Mouse (Mus musculus) lung, embryonic 15.5 days (tissue): Measurements from ENCODE around the gene Cnrip1. TPM values are rescaled to one million over a fixed set of nuclear protein-coding genes. Genes with fewer than 3 reads are reported as not detected.
"Not testable (repeated sequence)": the region's sequence is repeated elsewhere in the genome, so short reads cannot be mapped to it uniquely, and the experiment has no call there.

ENCODE experiments used
- ATAC-seq: fragments of 200-750 bp; cut with Nextera tagmentation; 2 replicates; pipeline ENCODE4 v1.8.0; 2017; ENCODE audit warnings: moderate number of reproducible peaks, borderline replicate concordance; ENCODE audit not compliant: low FRiP score, low TSS enrichment; ENCODE audit errors: extremely low read depth
- H3K27ac ChIP-seq: fragments of 300-500 bp; sonication (generic); 2 replicates; pipeline ENCODE4 v1.5.1; 2015; ENCODE audit warnings: moderate library complexity, mild to moderate bottlenecking, inconsistent platforms
- H3K27me3 ChIP-seq: fragments of 300-500 bp; sonication (generic); 2 replicates; pipeline ENCODE4 v1.6.1; 2015; ENCODE audit warnings: inconsistent platforms
- H3K36me3 ChIP-seq: fragments of 300-500 bp; sonication (generic); 2 replicates; pipeline ENCODE4 v1.6.1; 2015; ENCODE audit warnings: inconsistent platforms
- H3K4me1 ChIP-seq: fragments of 300-500 bp; sonication (generic); 2 replicates; pipeline ENCODE4 v1.6.1; 2015; ENCODE audit warnings: inconsistent platforms
- H3K4me2 ChIP-seq: fragments of 300-500 bp; sonication (generic); 2 replicates; pipeline ENCODE4 v1.6.1; 2015; ENCODE audit warnings: inconsistent platforms, mild to moderate bottlenecking, moderate library complexity
- H3K4me3 ChIP-seq: fragments of 300-500 bp; sonication (generic); 2 replicates; pipeline ENCODE4 v1.5.1; 2015; ENCODE audit warnings: mild to moderate bottlenecking, inconsistent platforms
- H3K9ac ChIP-seq: fragments of 300-500 bp; sonication (generic); 2 replicates; pipeline ENCODE4 v1.6.1; 2015; ENCODE audit warnings: inconsistent platforms
- H3K9me3 ChIP-seq: fragments of 300-500 bp; sonication (generic); 2 replicates; pipeline ENCODE4 v1.6.1; 2016; ENCODE audit warnings: inconsistent platforms
- WGBS: fragments of 180-500 bp; shearing (Covaris S2); methylation state at CpG from one replicate; pipeline ENCODE4 v1.1.7; 2015; 5-methylcytosine and 5-hydroxymethylcytosine counted together
- polyA plus RNA-seq: library from polyadenylated mRNA; unstranded; fragments of >200 nt; fragmentation: Nextera tagmentation; extraction: Ambion mirVana; gene quantifications from 2 replicates; pipeline ENCODE4 v1.2.1, GENCODE M21; 2015

The Cnrip1 gene
- polyA plus RNA-seq, 1 experiment from 2014 or later: 35.4 TPM

DNA sequence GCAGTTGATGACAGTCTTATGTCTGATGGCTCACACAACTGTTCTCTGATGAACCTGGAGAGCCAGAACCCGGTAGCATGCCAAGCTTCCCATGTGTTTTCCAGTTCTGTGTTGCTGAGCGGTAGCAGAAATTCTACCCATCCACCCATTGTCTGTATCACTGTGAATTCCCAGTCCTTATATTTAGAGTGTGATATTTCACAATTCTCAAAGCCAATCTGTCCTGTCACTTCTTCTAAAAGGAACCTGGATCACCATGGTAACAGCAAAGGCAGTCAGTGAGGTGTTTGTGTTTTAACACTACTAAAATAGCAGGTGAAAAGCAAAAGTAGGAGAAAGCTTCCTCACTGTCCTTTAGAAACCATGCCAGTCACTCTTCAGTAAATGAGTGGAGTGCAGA, 5.6 kb upstream of the Cnrip1 start:
- H3K9me3 ChIP-seq: no peaks in the 10 kb centered on the region
- H3K4me2 ChIP-seq: no peak overlapping the region
- ATAC-seq: no peak
- H3K4me1 ChIP-seq: no peaks in the 10 kb centered on the region
- H3K27ac ChIP-seq: no peak overlapping the region
- H3K27me3 ChIP-seq: no peaks in the 10 kb centered on the region
- no peak overlapping the region for H3K4me3 ChIP-seq
- WGBS: 83% methylated on average over 2 of the region's 2 CpGs
- H3K36me3 ChIP-seq: no peaks in the 10 kb centered on the region
- no peak overlapping the region for H3K9ac ChIP-seq

GRCm38 (mm10) chr11:17052476-17053049, 1.2 kb downstream of the Cnrip1 start:
- 24% methylated on average over 6 of the region's 6 CpGs for WGBS
- peaks cover 4% of the 10 kb centered on the region; the same call in 1 of the 2 replicates for H3K4me1 ChIP-seq
- H3K4me2 ChIP-seq: peak overlapping the region; percentile 61
- H3K27ac ChIP-seq: peak overlapping the region; percentile 79
- peak overlapping the region; percentile 67 for H3K4me3 ChIP-seq
- ATAC-seq: no peak
- H3K9ac ChIP-seq: peak overlapping the region; percentile 74
- H3K9me3 ChIP-seq: no peaks in the 10 kb centered on the region
- H3K27me3 ChIP-seq: no peaks in the 10 kb centered on the region
- no peaks in the 10 kb centered on the region for H3K36me3 ChIP-seq

GRCm38 (mm10) chr11:17069360-17069759, 18.0 kb downstream of the Cnrip1 start:
- H3K27me3 ChIP-seq, ATAC-seq, H3K36me3 ChIP-seq, H3K4me1 ChIP-seq, H3K4me3 ChIP-seq, H3K9ac ChIP-seq, H3K9me3 ChIP-seq, H3K4me2 ChIP-seq, H3K27ac ChIP-seq: not testable (repeated sequence)
- WGBS: 89% methylated on average over 2 of the region's 2 CpGs

DNA sequence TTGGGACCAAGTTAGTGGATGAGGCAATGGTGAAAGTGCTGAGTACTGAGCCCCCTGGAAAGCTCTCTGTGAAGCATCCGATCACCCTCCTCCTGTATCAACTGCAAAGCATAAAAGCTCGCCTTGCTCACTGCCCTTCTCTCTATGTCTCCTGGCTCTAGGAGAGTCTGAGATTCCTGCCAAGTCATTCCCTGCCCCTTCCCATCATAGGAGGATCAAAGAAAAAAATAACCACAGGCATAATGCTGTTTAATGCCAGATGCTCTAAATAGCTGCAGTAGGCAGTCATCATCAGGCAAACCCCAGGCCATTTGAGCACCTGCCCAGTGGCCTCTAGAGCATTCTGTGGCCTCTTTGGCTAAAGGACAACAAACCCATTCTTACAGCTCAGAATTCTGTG, 24.3 kb downstream of the Cnrip1 start:
- H3K4me3 ChIP-seq: no peak overlapping the region
- no peak for ATAC-seq
- no peak overlapping the region for H3K27ac ChIP-seq
- no peak overlapping the region for H3K4me2 ChIP-seq
- H3K27me3 ChIP-seq: no peaks in the 10 kb centered on the region
- no peak overlapping the region for H3K9ac ChIP-seq
- H3K9me3 ChIP-seq: no peaks in the 10 kb centered on the region
- H3K36me3 ChIP-seq: no peaks in the 10 kb centered on the region
- no peaks in the 10 kb centered on the region for H3K4me1 ChIP-seq
- 82% methylated on average over 2 of the region's 2 CpGs for WGBS

DNA sequence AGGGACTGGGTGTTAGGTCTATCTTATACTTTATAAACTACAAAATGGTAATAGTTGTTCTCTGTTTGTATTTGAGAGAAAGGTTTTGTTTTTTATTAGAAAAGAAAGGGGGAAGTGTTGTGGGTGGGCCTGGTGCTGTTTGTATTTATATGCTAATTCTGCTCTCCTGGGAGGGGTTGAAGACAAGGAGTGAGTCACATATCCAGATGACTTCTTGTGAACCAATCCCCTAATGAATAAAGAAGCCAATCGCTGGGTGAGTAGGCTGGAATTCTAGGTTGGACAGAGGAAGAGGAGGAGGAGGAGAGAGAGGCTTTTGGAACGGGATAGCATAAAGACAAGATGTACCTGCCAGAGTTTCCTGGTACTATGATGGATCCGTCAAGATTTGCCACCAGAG, 30.7 kb downstream of the Cnrip1 start:
- no peak for ATAC-seq
- no peaks in the 10 kb centered on the region for H3K36me3 ChIP-seq
- no peak overlapping the region for H3K9ac ChIP-seq
- H3K27ac ChIP-seq: no peak overlapping the region
- H3K4me2 ChIP-seq: no peak overlapping the region
- no peaks in the 10 kb centered on the region for H3K4me1 ChIP-seq
- 58% methylated on average over 3 of the region's 3 CpGs for whole genome bisulfite sequencing
- no peak overlapping the region for H3K4me3 ChIP-seq
- no peaks in the 10 kb centered on the region for H3K27me3 ChIP-seq
- H3K9me3 ChIP-seq: no peaks in the 10 kb centered on the region

DNA sequence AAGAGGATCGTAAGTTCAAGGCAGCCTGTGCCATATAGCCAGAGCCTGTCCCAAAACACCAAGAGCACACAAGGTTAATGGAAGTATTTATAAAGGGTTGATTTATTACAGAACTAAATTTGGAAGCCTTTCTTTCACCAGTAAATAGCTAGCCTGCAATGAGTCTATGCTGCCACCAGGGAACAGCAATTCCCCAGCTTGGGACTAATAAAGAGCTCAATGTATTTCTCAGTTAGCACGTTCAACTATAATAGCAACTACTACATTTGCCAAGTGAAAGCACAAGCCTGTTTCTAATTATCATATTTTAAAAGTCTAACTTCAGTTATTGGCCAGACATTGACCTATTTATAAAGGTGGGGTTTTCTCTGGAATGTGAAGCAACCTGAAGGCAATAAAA, 31.6 kb downstream of the Cnrip1 start:
- Histone ChIP-seq H3K27ac (no peak overlapping the region), H3K9ac (no peak overlapping the region), H3K4me1 (no peaks in the 10 kb centered on the region), H3K9me3 (no peaks in the 10 kb centered on the region), H3K4me2 (no peak overlapping the region), H3K4me3 (no peak overlapping the region), H3K27me3 (no peaks in the 10 kb centered on the region), H3K36me3 (no peaks in the 10 kb centered on the region)
- no peak for ATAC-seq
- whole genome bisulfite sequencing: 51% methylated on average over 2 of the region's 2 CpGs

DNA sequence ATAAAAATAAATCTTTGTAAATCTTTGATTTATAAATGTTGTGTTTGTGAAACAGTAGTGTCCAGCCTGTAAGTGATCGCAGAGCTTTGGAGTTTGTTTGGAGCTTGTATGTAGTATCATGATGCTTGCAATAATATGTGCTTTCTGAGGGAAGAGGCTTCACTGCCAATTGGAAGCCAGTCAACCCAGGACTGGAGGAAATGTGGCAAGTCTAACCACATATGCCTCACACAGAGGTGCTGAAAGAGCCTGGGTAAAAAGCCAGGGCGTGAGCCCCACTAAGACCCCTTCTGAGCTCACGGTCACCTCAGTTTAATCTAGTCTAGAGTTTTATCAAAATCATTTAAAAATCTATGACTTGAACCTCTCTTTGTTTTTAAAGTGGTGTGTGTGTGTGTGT, 32.1 kb downstream of the Cnrip1 start:
- Histone ChIP-seq H3K4me3 (no peak overlapping the region), H3K4me2 (no peak overlapping the region), H3K4me1 (no peaks in the 10 kb centered on the region), H3K27me3 (no peaks in the 10 kb centered on the region), H3K9ac (no peak overlapping the region), H3K27ac (no peak overlapping the region), H3K36me3 (no peaks in the 10 kb centered on the region), H3K9me3 (no peaks in the 10 kb centered on the region)
- no peak for ATAC-seq
- 86% methylated on average over 3 of the region's 3 CpGs for WGBS

GRCm38 (mm10) chr11:17083866-17084265, 32.5 kb downstream of the Cnrip1 start:
- 30% methylated on average over 1 of the region's 1 CpGs for WGBS
- Histone ChIP-seq H3K36me3 (no peaks in the 10 kb centered on the region), H3K4me1 (no peaks in the 10 kb centered on the region), H3K27me3 (no peaks in the 10 kb centered on the region), H3K4me3 (no peak overlapping the region), H3K27ac (no peak overlapping the region), H3K9me3 (no peaks in the 10 kb centered on the region), H3K4me2 (no peak overlapping the region), H3K9ac (no peak overlapping the region)
- no peak for ATAC-seq

DNA sequence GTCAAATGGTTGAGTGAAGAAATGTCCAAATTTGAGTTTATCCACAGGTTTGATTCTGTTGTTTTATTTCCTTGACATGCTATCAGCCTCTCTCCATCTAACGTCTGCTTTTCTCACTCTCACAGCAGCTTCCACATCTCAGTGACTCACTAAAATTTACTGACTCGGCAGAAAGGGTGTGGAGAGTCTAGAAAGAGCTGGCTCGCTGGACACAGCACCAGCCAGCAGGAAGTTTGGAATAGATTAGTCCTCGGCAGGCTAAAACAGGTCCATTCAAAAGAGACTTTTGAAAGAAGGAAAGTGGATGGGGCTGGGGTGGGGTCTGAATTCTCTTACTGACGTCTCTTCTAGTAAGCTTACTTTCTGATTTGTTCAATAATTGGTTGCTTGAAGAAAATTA, 34.7 kb downstream of the Cnrip1 start:
- 28% methylated on average over 5 of the region's 5 CpGs for WGBS
- Histone ChIP-seq H3K36me3 (no peaks in the 10 kb centered on the region), H3K9ac (no peak overlapping the region), H3K4me2 (no peak overlapping the region), H3K27ac (no peak overlapping the region), H3K27me3 (no peaks in the 10 kb centered on the region), H3K4me3 (no peak overlapping the region), H3K4me1 (no peaks in the 10 kb centered on the region), H3K9me3 (no peaks in the 10 kb centered on the region)
- ATAC-seq: 0 out of 2 replicates have a peak, but pooled peaks have one; percentile 11

DNA sequence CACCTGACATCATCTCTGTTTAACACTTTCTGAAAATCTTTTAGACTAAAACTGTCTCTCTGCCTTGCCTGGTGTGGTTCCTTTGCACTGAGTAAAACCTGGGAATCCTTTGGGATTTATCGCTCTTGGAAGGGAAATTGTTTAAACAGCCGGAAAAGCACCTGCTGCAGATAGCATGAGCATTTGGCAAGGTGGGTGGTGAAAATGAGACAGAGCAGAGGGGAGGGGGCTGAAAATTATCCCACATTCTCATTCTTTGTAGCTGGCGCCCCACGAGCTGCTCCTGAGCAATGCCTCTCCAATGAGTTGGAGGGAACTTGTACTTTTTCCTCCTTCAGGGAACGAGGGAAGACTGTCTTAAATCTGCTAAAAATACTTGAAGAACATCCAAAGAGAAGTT, 55.5 kb downstream of the Cnrip1 start:
- ATAC-seq: no peak
- Histone ChIP-seq H3K4me3 (no peak overlapping the region), H3K36me3 (no peaks in the 10 kb centered on the region), H3K4me1 (no peaks in the 10 kb centered on the region), H3K9ac (no peak overlapping the region), H3K4me2 (no peak overlapping the region), H3K9me3 (no peaks in the 10 kb centered on the region), H3K27ac (no peak overlapping the region), H3K27me3 (no peaks in the 10 kb centered on the region)
- 74% methylated on average over 5 of the region's 5 CpGs for WGBS

GRCm38 (mm10) chr11:17107359-17107758, 56.0 kb downstream of the Cnrip1 start:
- Histone ChIP-seq H3K9ac (no peak overlapping the region), H3K36me3 (no peaks in the 10 kb centered on the region), H3K4me1 (no peaks in the 10 kb centered on the region), H3K4me2 (no peak overlapping the region), H3K9me3 (no peaks in the 10 kb centered on the region), H3K27ac (no peak overlapping the region), H3K4me3 (no peak overlapping the region), H3K27me3 (no peaks in the 10 kb centered on the region)
- ATAC-seq: no peak
- 47% methylated on average over 6 of the region's 6 CpGs for WGBS

GRCm38 (mm10) chr11:17112419-17113090, 61.2 kb downstream of the Cnrip1 start:
- no peaks in the 10 kb centered on the region for H3K4me1 ChIP-seq
- no peak overlapping the region for H3K9ac ChIP-seq
- H3K9me3 ChIP-seq: no peaks in the 10 kb centered on the region
- H3K4me3 ChIP-seq: no peak overlapping the region
- ATAC-seq: no peak
- H3K4me2 ChIP-seq: no peak overlapping the region
- H3K36me3 ChIP-seq: no peaks in the 10 kb centered on the region
- no peak overlapping the region for H3K27ac ChIP-seq
- H3K27me3 ChIP-seq: no peaks in the 10 kb centered on the region
- 59% methylated on average over 1 of the region's 1 CpGs for WGBS
